Mouse (Mus musculus): ENCODE results near the gene Cdh4.

GRCm38 (mm10) chr2:179581058-179581457 is 138.8 kb downstream of the Cdh4 start:
- TF ChIP-seq CTCF (conservative IDR thresholded peaks at IDR 0.05; ENCODE audit: low read length) (no peak), NANOG (IDR thresholded peaks at IDR 0.05; ENCODE audit: borderline replicate concordance, low read length) (no peak)

All from E14TG2a.4 (cell line).